Mouse (Mus musculus): ENCODE results near the gene Cacna1b. TPM values are rescaled to one million over a fixed set of nuclear protein-coding genes. Genes with fewer than 3 reads are reported as not detected.

The Cacna1b gene
- polyA plus RNA-seq, 1 experiment = 5.0 TPM

- DNase-seq (ENCODE audit: low read depth in 1 of 2, low spot score in 2 of 2) = no peak
- Histone ChIP-seq H3K36me3 (ENCODE audit: control insufficient read depth, insufficient read depth, low read length) (no peaks in the 10 kb centered on the region), H3K27me3 (ENCODE audit: control insufficient read depth, insufficient read depth, low read length) (no peaks in the 10 kb centered on the region), H3K4me1 (ENCODE audit: control insufficient read depth, insufficient read depth, insufficient read length) (no peaks in the 10 kb centered on the region), H3K27ac (ENCODE audit: insufficient read depth, low read length) (no peak overlapping the region), H3K4me3 (ENCODE audit: extremely low read depth, insufficient read depth, insufficient read length) (no peak overlapping the region)
- no peak for TF ChIP-seq POLR2A (IDR thresholded peaks at IDR 0.05; ENCODE audit: low read depth, low read length)
- no peak for TF ChIP-seq CTCF (IDR thresholded peaks at IDR 0.05; ENCODE audit: extremely low read depth, insufficient read depth, insufficient read length, insufficient replicate concordance)
- WGBS = 86% methylated on average over 6 of the region's 6 CpGs
Measured at GRCm38 (mm10) chr2:24633645-24634044, 129.3 kb downstream of the Cacna1b start.

- H3K4me1 ChIP-seq (ENCODE audit: control insufficient read depth, insufficient read depth, insufficient read length) = no peaks in the 10 kb centered on the region
- no peaks in the 10 kb centered on the region for H3K36me3 ChIP-seq (ENCODE audit: control insufficient read depth, insufficient read depth, low read length)
- no peak overlapping the region for H3K27ac ChIP-seq (ENCODE audit: insufficient read depth, low read length)
- WGBS = 86% methylated on average over 4 of the region's 4 CpGs
- no peak for DNase-seq (ENCODE audit: low read depth in 1 of 2, low spot score in 2 of 2)
- TF ChIP-seq POLR2A (IDR thresholded peaks at IDR 0.05; ENCODE audit: low read depth, low read length) (no peak), CTCF (IDR thresholded peaks at IDR 0.05; ENCODE audit: extremely low read depth, insufficient read depth, insufficient read length, insufficient replicate concordance) (no peak)
- no peak overlapping the region for H3K4me3 ChIP-seq (ENCODE audit: extremely low read depth, insufficient read depth, insufficient read length)
- H3K27me3 ChIP-seq (ENCODE audit: control insufficient read depth, insufficient read depth, low read length) = no peaks in the 10 kb centered on the region
Measured at GRCm38 (mm10) chr2:24617141-24617540, 145.8 kb downstream of the Cacna1b start.

GRCm38 (mm10) chr2:24609789-24610188 is 153.2 kb downstream of the Cacna1b start:
- H3K4me3 ChIP-seq (ENCODE audit: extremely low read depth, insufficient read depth, insufficient read length) = no peak overlapping the region

GRCm38 (mm10) chr2:24608765-24609138 is 154.2 kb downstream of the Cacna1b start:
- TF ChIP-seq CTCF (IDR thresholded peaks at IDR 0.05; ENCODE audit: extremely low read depth, insufficient read depth, insufficient read length, insufficient replicate concordance) = no peak
- TF ChIP-seq POLR2A (IDR thresholded peaks at IDR 0.05; ENCODE audit: low read depth, low read length) = no peak
- Histone ChIP-seq H3K27me3 (ENCODE audit: control insufficient read depth, insufficient read depth, low read length) (no peaks in the 10 kb centered on the region), H3K36me3 (ENCODE audit: control insufficient read depth, insufficient read depth, low read length) (no peaks in the 10 kb centered on the region), H3K4me3 (ENCODE audit: extremely low read depth, insufficient read depth, insufficient read length) (no peak overlapping the region), H3K4me1 (ENCODE audit: control insufficient read depth, insufficient read depth, insufficient read length) (no peaks in the 10 kb centered on the region), H3K27ac (ENCODE audit: insufficient read depth, low read length) (no peak overlapping the region)
- WGBS = 16% methylated on average over 7 of the region's 7 CpGs
- no peak for DNase-seq (ENCODE audit: low read depth in 1 of 2, low spot score in 2 of 2)

More at GRCm38 (mm10) chr2:24609789-24610188, 153.2 kb downstream of the Cacna1b start:
- Histone ChIP-seq H3K27ac (ENCODE audit: insufficient read depth, low read length) (no peak overlapping the region), H3K36me3 (ENCODE audit: control insufficient read depth, insufficient read depth, low read length) (no peaks in the 10 kb centered on the region), H3K27me3 (ENCODE audit: control insufficient read depth, insufficient read depth, low read length) (no peaks in the 10 kb centered on the region), H3K4me1 (ENCODE audit: control insufficient read depth, insufficient read depth, insufficient read length) (no peaks in the 10 kb centered on the region)
- WGBS = 88% methylated on average over 7 of the region's 7 CpGs
- no peak for DNase-seq (ENCODE audit: low read depth in 1 of 2, low spot score in 2 of 2)
- TF ChIP-seq POLR2A (IDR thresholded peaks at IDR 0.05; ENCODE audit: low read depth, low read length) = no peak
- TF ChIP-seq CTCF (IDR thresholded peaks at IDR 0.05; ENCODE audit: extremely low read depth, insufficient read depth, insufficient read length, insufficient replicate concordance) = no peak

- Histone ChIP-seq H3K36me3 (ENCODE audit: control insufficient read depth, insufficient read depth, low read length) (no peaks in the 10 kb centered on the region), H3K27me3 (ENCODE audit: control insufficient read depth, insufficient read depth, low read length) (no peaks in the 10 kb centered on the region), H3K4me1 (ENCODE audit: control insufficient read depth, insufficient read depth, insufficient read length) (no peaks in the 10 kb centered on the region), H3K27ac (ENCODE audit: insufficient read depth, low read length) (no peak overlapping the region), H3K4me3 (ENCODE audit: extremely low read depth, insufficient read depth, insufficient read length) (no peak overlapping the region)
- no peak for DNase-seq (ENCODE audit: low read depth in 1 of 2, low spot score in 2 of 2)
- no peak for TF ChIP-seq CTCF (IDR thresholded peaks at IDR 0.05; ENCODE audit: extremely low read depth, insufficient read depth, insufficient read length, insufficient replicate concordance)
- no peak for TF ChIP-seq POLR2A (IDR thresholded peaks at IDR 0.05; ENCODE audit: low read depth, low read length)
- 80% methylated on average over 13 of the region's 13 CpGs for WGBS
Measured at GRCm38 (mm10) chr2:24607905-24608764, 154.8 kb downstream of the Cacna1b start.

GRCm38 (mm10) chr2:24606531-24606930 is 156.4 kb downstream of the Cacna1b start:
- no peak for DNase-seq (ENCODE audit: low read depth in 1 of 2, low spot score in 2 of 2)
- Histone ChIP-seq H3K27ac (ENCODE audit: insufficient read depth, low read length) (no peak overlapping the region), H3K36me3 (ENCODE audit: control insufficient read depth, insufficient read depth, low read length) (no peaks in the 10 kb centered on the region), H3K4me3 (ENCODE audit: extremely low read depth, insufficient read depth, insufficient read length) (no peak overlapping the region), H3K4me1 (ENCODE audit: control insufficient read depth, insufficient read depth, insufficient read length) (no peaks in the 10 kb centered on the region), H3K27me3 (ENCODE audit: control insufficient read depth, insufficient read depth, low read length) (no peaks in the 10 kb centered on the region)
- TF ChIP-seq CTCF (IDR thresholded peaks at IDR 0.05; ENCODE audit: extremely low read depth, insufficient read depth, insufficient read length, insufficient replicate concordance) = no peak
- TF ChIP-seq POLR2A (IDR thresholded peaks at IDR 0.05; ENCODE audit: low read depth, low read length) = no peak
- 93% methylated on average over 15 of the region's 15 CpGs for WGBS

GRCm38 (mm10) chr2:24605096-24605495 is 157.9 kb downstream of the Cacna1b start:
- no peak for DNase-seq (ENCODE audit: low read depth in 1 of 2, low spot score in 2 of 2)
- Histone ChIP-seq H3K27ac (ENCODE audit: insufficient read depth, low read length) (no peak overlapping the region), H3K36me3 (ENCODE audit: control insufficient read depth, insufficient read depth, low read length) (no peaks in the 10 kb centered on the region), H3K4me1 (ENCODE audit: control insufficient read depth, insufficient read depth, insufficient read length) (no peaks in the 10 kb centered on the region), H3K4me3 (ENCODE audit: extremely low read depth, insufficient read depth, insufficient read length) (no peak overlapping the region), H3K27me3 (ENCODE audit: control insufficient read depth, insufficient read depth, low read length) (no peaks in the 10 kb centered on the region)
- no peak for TF ChIP-seq CTCF (IDR thresholded peaks at IDR 0.05; ENCODE audit: extremely low read depth, insufficient read depth, insufficient read length, insufficient replicate concordance)
- no peak for TF ChIP-seq POLR2A (IDR thresholded peaks at IDR 0.05; ENCODE audit: low read depth, low read length)
- WGBS = 7% methylated on average over 4 of the region's 4 CpGs
